Mouse (Mus musculus): ENCODE results near the gene BC034090. TPM values are rescaled to one million over a fixed set of nuclear protein-coding genes. Genes with fewer than 3 reads are reported as not detected.

BC034090 gene
- total RNA-seq, 1 experiment from 2014 or later = not detected

Other genes with a start within 250 kb of the BC034090 start
- gene Ier5, start 144.8 kb downstream of the BC034090 start, total RNA-seq (2017) = 273 and 288 TPM in 2 replicates
- 4.9 and 8.0 TPM in 2 replicates for gene Mr1, start 97.6 kb downstream of the BC034090 start, total RNA-seq (2017)
- gene Stx6, start 85.7 kb downstream of the BC034090 start, total RNA-seq (2017) = 47.9 and 53.1 TPM in 2 replicates
- gene Xpr1, start 173.0 kb upstream of the BC034090 start, total RNA-seq (2017) = 87.3 and 97.9 TPM in 2 replicates